Mouse (Mus musculus): ENCODE measurements around the gene Sec22c. TPM values are rescaled to one million over a fixed set of nuclear protein-coding genes. Genes with fewer than 3 reads are reported as not detected.

Sec22c gene
- polyA plus RNA-seq (2015; fragmentation: Nextera tagmentation; extraction: Ambion mirVana) = 4.6 and 6.9 TPM in 2 replicates

GRCm38 (mm10) chr9:121704646-121705625, at the start of gene Sec22c:
Sec22c (minus strand) TSS chr9:121705490.

GRCm38 (mm10) chr9:121718792-121719318, 13.6 kb upstream of the Sec22c start, which contains the start of gene Nktr:
Nktr (plus strand) TSS chr9:121719169.

GRCm38 (mm10) chr9:121709898-121710583, 4.8 kb upstream of the Sec22c start, which contains the start of gene Ss18l2:
Ss18l2 (plus strand) TSS chr9:121710329.

GRCm38 (mm10) chr9:121642401-121643181, 62.7 kb downstream of the Sec22c start, which contains the start of gene Vipr1:
Vipr1 (plus strand) TSS chr9:121642716.

GRCm38 (mm10) chr9:121642001-121642400, 63.3 kb downstream of the Sec22c start, which contains the start of gene Lyzl4:
Lyzl4 (minus strand) TSS chr9:121642096.

Other genes with a start within 250 kb of the Sec22c start
- not detected in 2 replicates for gene Cck, start 209.8 kb downstream of the Sec22c start, polyA plus RNA-seq (2015; fragmentation: Nextera tagmentation; extraction: Ambion mirVana)
- 0.32 TPM in 1 of 2 replicates, not detected in the other for gene Lyzl4, start 63.4 kb downstream of the Sec22c start, polyA plus RNA-seq (2015; fragmentation: Nextera tagmentation; extraction: Ambion mirVana)
- 0.42 and 0.45 TPM in 2 replicates for gene Vipr1, start 62.8 kb downstream of the Sec22c start, polyA plus RNA-seq (2015; fragmentation: Nextera tagmentation; extraction: Ambion mirVana)
- 68.7 and 73.3 TPM in 2 replicates for gene Ss18l2, start 4.8 kb upstream of the Sec22c start, polyA plus RNA-seq (2015; fragmentation: Nextera tagmentation; extraction: Ambion mirVana)
- 35.6 and 35.7 TPM in 2 replicates for gene Nktr, start 13.7 kb upstream of the Sec22c start, polyA plus RNA-seq (2015; fragmentation: Nextera tagmentation; extraction: Ambion mirVana)
- gene Zfp651, start 53.8 kb upstream of the Sec22c start, polyA plus RNA-seq (2015; fragmentation: Nextera tagmentation; extraction: Ambion mirVana) = 3.5 and 4.7 TPM in 2 replicates
- gene Klhl40, start 72.1 kb upstream of the Sec22c start, polyA plus RNA-seq (2015; fragmentation: Nextera tagmentation; extraction: Ambion mirVana) = not detected in 2 replicates
- 0.11 and 0.13 TPM in 2 replicates for gene Hhatl, start 87.0 kb upstream of the Sec22c start, polyA plus RNA-seq (2015; fragmentation: Nextera tagmentation; extraction: Ambion mirVana)
- not detected in 2 replicates for gene Ccdc13, start 134.0 kb upstream of the Sec22c start, polyA plus RNA-seq (2015; fragmentation: Nextera tagmentation; extraction: Ambion mirVana)
- 85.3 and 93.9 TPM in 2 replicates for gene Higd1a, start 152.9 kb upstream of the Sec22c start, polyA plus RNA-seq (2015; fragmentation: Nextera tagmentation; extraction: Ambion mirVana)
- gene Ackr2, start 192.9 kb upstream of the Sec22c start, polyA plus RNA-seq (2015; fragmentation: Nextera tagmentation; extraction: Ambion mirVana) = 0.33 and 0.42 TPM in 2 replicates
- 0.06 and 0.08 TPM in 2 replicates for gene Cyp8b1, start 210.8 kb upstream of the Sec22c start, polyA plus RNA-seq (2015; fragmentation: Nextera tagmentation; extraction: Ambion mirVana)
- 0.43 and 0.93 TPM in 2 replicates for gene Fam198a, start 245.5 kb upstream of the Sec22c start, polyA plus RNA-seq (2015; fragmentation: Nextera tagmentation; extraction: Ambion mirVana)

Data from spleen, postnatal 0 days (tissue).